Mouse (Mus musculus) E14TG2a.4 (cell line): ENCODE measurements around the gene Gpr37l1.
"Not testable (repeated sequence)": the region's sequence is repeated elsewhere in the genome, so short reads cannot be mapped to it uniquely, and the experiment has no call there.

Experiments
- H3K27me3 ChIP-seq: 2 replicates; pipeline ENCODE4 v1.6.1; 2014; ENCODE audit warnings: low read length, control low read depth; ENCODE audit not compliant: insufficient read depth
- H3K36me3 ChIP-seq: 2 replicates; pipeline ENCODE4 v1.6.1; 2014; ENCODE audit warnings: low read length, control low read depth; ENCODE audit not compliant: insufficient read depth
- H3K4me1 ChIP-seq: replicated peaks from 2 replicates; pipeline ENCODE4 v1.6.1; 2014; ENCODE audit warnings: low read depth, low read length, control low read depth
- H3K4me3 ChIP-seq: replicated peaks from 2 replicates; pipeline ENCODE4 v1.5.1; 2014; ENCODE audit warnings: mild to moderate bottlenecking, low read length
- H3K9me3 ChIP-seq: 2 replicates; pipeline ENCODE4 v1.6.1; 2014; ENCODE audit warnings: low read length, control low read depth
- CTCF ChIP-seq: conservative IDR thresholded peaks from 2 replicates; pipeline ENCODE4 v1.5.1; 2014; ENCODE audit warnings: low read length
- NANOG ChIP-seq: IDR thresholded peaks from 2 replicates; pipeline ENCODE4 v1.6.1; 2014; ENCODE audit warnings: borderline replicate concordance, low read length, mixed read lengths
- POU5F1 ChIP-seq: IDR thresholded peaks from 2 replicates; pipeline ENCODE4 v1.6.1; 2014; ENCODE audit warnings: low read length, borderline replicate concordance

The Gpr37l1 gene

DNA sequence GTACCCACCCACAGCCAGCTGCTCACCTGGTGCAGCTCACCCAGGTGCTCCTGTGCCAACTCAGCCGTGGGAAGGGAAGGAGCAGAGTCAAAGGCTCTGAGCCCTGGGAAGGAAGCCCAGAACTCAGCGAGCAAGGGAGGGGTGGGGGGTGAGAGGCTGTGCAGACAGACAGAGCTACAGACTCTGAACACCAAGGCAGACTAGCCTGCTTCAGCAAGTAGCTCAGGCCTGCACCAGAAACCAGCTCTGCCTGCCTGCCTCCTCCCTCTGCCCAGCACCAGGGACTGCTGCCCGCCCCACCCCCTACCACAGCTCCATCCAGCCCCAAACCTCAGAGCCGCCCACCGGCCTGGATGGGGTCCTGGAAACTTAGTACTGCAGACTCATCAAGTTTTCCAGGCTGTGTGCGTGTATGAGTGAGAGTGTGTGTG, 39.5 kb downstream of the Gpr37l1 start:
- H3K36me3 ChIP-seq = peaks cover 22% of the 10 kb centered on the region
- no peak for TF ChIP-seq POU5F1
- TF ChIP-seq CTCF = no peak
- TF ChIP-seq NANOG = no peak
- peaks cover 20% of the 10 kb centered on the region for H3K27me3 ChIP-seq
- H3K4me1 ChIP-seq = peaks cover 66% of the 10 kb centered on the region
- H3K9me3 ChIP-seq = no peaks in the 10 kb centered on the region
- 0 out of 2 replicates have a peak overlapping the region, but pooled peaks have one; percentile 20 for H3K4me3 ChIP-seq

- TF ChIP-seq CTCF (no peak), POU5F1 (no peak), NANOG (no peak)
- Histone ChIP-seq H3K36me3 (peaks cover 29% of the 10 kb centered on the region), H3K4me3 (no peak overlapping the region), H3K4me1 (peaks cover 57% of the 10 kb centered on the region), H3K9me3 (no peaks in the 10 kb centered on the region), H3K27me3 (peaks cover 20% of the 10 kb centered on the region)
Measured at GRCm38 (mm10) chr1:135126443-135127027, 40.9 kb downstream of the Gpr37l1 start.

GRCm38 (mm10) chr1:135125990-135126389, 41.5 kb downstream of the Gpr37l1 start:
- no peak overlapping the region for H3K4me3 ChIP-seq
- H3K9me3 ChIP-seq = no peaks in the 10 kb centered on the region
- H3K4me1 ChIP-seq = peaks cover 52% of the 10 kb centered on the region
- peaks cover 20% of the 10 kb centered on the region for H3K27me3 ChIP-seq
- TF ChIP-seq POU5F1 (no peak), CTCF (no peak)
- H3K36me3 ChIP-seq = peaks cover 30% of the 10 kb centered on the region

DNA sequence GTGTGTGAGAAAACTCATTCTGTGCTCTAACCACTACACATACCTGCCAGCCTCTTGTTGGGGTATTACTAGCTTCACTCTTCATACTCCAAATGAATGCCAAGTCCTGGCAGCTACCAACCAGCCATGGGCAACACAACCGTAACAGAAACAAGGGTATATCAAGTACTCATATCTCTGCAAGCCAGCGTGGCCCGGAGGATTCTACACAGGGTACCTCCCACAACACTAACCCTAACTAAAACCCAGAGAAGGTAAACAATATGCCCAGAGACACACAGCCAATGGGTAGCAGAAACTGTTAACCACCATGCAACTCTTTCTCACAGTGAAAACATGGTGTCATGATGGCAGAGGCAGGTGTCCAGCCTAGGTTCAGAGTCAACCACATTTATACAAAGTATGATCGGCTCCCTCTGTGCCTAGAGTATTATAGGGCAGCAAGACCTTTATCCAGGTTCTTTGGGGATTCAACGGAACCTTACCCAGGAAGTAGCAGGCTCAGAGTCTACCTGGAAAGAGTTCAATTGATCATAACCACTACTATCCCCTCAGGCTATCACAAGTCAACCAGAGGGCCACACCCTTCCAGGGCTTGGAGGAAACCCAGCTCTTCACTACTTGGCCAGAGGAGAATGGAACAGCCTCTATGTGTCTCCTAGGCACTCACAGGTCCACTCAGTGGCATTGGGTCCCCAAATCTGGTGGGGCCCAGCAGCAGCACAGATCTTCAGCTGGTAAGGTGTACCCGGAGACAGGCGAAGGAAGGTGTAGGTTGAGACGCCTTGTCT, 42.7 kb downstream of the Gpr37l1 start:
- Histone ChIP-seq H3K36me3 (peaks cover 41% of the 10 kb centered on the region), H3K9me3 (no peaks in the 10 kb centered on the region), H3K4me1 (peaks cover 42% of the 10 kb centered on the region), H3K27me3 (peaks cover 23% of the 10 kb centered on the region), H3K4me3 (no peak overlapping the region)
- TF ChIP-seq NANOG (no peak), CTCF (no peak)

DNA sequence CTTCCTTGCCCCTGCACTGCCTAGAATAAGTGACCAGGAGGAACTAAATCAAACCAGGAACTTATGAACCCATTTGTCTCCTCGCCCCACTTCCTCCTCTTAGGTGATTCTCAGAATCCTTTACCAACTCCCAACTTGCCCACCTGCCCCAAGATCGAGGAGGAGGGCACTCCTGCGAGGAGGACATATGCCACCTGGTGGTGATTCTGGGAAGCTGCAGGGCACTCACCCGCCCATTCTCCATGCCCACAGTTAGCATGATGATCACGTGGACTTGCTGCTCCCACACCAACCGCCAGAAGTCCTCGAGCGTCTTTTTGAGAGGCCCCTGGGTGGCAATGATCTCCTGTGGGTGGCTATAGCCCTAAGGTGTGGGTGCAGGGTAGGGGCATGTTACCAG, 54.8 kb downstream of the Gpr37l1 start:
- H3K4me3 ChIP-seq = no peak overlapping the region
- no peaks in the 10 kb centered on the region for H3K9me3 ChIP-seq
- H3K4me1 ChIP-seq = peaks cover 49% of the 10 kb centered on the region
- H3K36me3 ChIP-seq = peaks cover 13% of the 10 kb centered on the region
- H3K27me3 ChIP-seq = peaks cover 15% of the 10 kb centered on the region
- no peak for TF ChIP-seq NANOG
- TF ChIP-seq POU5F1 = no peak
- TF ChIP-seq CTCF = peak; percentile 94

- Histone ChIP-seq H3K4me3 (peak overlapping the region; percentile 75; the same call in 1 of the 2 replicates), H3K27me3 (peaks cover 14% of the 10 kb centered on the region), H3K4me1 (peaks cover 49% of the 10 kb centered on the region), H3K36me3 (peaks cover 13% of the 10 kb centered on the region)
- H3K9me3 ChIP-seq = not testable (repeated sequence)
Measured at GRCm38 (mm10) chr1:135111271-135111670, 56.2 kb downstream of the Gpr37l1 start.
